Mouse (Mus musculus) olfactory bulb, adult 2 months (tissue): ENCODE data around the gene Elf1. TPM values are rescaled to one million over a fixed set of nuclear protein-coding genes. Genes with fewer than 3 reads are reported as not detected.

Experiments used
- H3K27ac ChIP-seq: fragments of 200-500 bp; 2 replicates; pipeline ENCODE4 v1.5.1; 2012; ENCODE audit warnings: low read depth, low read length; ENCODE audit not compliant: insufficient read depth
- H3K4me1 ChIP-seq: fragments of 200-500 bp; 2 replicates; pipeline ENCODE4 v1.6.1; 2012; ENCODE audit warnings: low read length; ENCODE audit not compliant: control insufficient read depth, insufficient read depth
- H3K4me3 ChIP-seq: fragments of 200-500 bp; 2 replicates; pipeline ENCODE4 v1.5.1; 2012; ENCODE audit warnings: mild to moderate bottlenecking, low read depth, low read length, moderate library complexity; ENCODE audit not compliant: insufficient read depth
- CTCF ChIP-seq: fragments of 200-500 bp; IDR thresholded peaks from 2 replicates; pipeline ENCODE4 v1.5.1; 2012; ENCODE audit warnings: low read depth, mild to moderate bottlenecking, low read length, moderate library complexity; ENCODE audit not compliant: insufficient read depth
- POLR2A ChIP-seq: fragments of 200-500 bp; IDR thresholded peaks from 2 replicates; pipeline ENCODE4 v1.6.1; 2012; ENCODE audit warnings: mild to moderate bottlenecking, low read depth, low read length, moderate library complexity; ENCODE audit not compliant: insufficient read depth
- WGBS: fragments of 180-500 bp; shearing (Covaris S2); methylation state at CpG from one replicate; pipeline ENCODE4 v1.1.7; 2018; 5-methylcytosine and 5-hydroxymethylcytosine counted together
- polyA plus RNA-seq: library from polyadenylated mRNA; stranded (reverse); fragments of >200 nt; gene quantifications from 2 replicates; pipeline ENCODE4 v1.2.4, GENCODE M21; 2012; ENCODE audit warnings: low replicate concordance; ENCODE audit not compliant: missing spikeins, insufficient read depth, insufficient read length

Elf1 gene
- polyA plus RNA-seq, 1 experiment: not detected

DNA sequence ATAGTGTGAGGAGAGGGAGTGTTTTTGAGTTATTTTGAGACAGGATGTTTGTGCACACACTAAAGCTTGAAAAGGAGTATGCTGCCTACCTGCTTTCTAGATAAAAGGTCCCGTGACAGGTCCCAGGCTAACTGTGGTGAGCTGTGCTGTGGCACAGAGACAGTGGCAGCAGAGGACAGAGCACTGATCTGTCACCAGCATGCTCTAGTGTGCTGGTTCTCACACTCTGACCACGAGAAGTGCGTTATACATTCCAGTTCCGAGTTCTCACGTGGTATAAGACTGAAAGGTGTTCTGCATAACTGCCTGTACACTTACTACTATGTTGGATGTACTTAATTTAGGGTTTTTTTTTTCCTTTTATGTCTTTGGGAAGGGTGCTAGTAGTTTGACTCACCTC is 56.5 kb downstream of the Elf1 start:
- TF ChIP-seq POLR2A (no peak), CTCF (no peak)
- no peak overlapping the region for H3K27ac ChIP-seq
- 95% methylated on average over 5 of the region's 5 CpGs for WGBS
- no peaks in the 10 kb centered on the region for H3K4me1 ChIP-seq
- no peak overlapping the region for H3K4me3 ChIP-seq

DNA sequence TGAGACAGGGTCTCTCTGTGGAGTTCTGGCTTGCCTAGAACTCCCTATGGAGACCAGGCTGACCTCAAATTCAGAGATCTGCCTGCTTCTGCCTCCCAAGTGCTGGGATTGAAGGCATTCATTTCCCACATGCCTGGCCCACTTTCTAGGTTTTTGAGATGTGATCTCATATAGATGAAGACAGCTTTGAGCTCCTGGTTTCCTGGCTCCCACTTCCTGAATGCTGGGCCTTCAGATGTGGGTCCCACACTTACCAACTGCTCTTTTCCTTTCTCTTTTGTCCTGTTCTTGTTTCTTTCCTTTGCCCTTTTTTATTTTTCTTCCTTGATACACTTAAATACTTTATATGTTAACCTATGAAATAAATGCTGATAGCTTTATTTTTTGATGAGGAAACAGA is 56.9 kb downstream of the Elf1 start:
- no peaks in the 10 kb centered on the region for H3K4me1 ChIP-seq
- no peak overlapping the region for H3K27ac ChIP-seq
- TF ChIP-seq POLR2A: no peak
- TF ChIP-seq CTCF: no peak
- no peak overlapping the region for H3K4me3 ChIP-seq

DNA sequence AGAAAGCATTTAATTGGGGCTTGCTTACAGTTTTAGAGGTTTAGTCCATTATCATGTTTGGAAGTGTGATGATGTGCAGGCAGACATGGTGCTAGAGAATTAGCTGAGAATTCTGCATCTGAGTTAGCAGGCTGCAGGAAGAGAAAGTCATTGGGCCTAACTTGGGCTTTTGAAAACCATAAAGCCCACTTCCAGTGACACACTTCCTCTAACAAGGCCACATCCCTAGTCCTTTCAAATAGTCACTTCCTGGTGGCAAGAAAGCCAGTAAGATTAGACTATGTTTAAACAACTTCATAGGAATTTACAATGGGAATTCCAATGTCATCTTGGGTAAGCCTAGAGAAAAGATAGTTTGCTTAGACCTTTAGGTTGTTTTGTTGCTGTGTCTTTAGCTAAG is 60.6 kb downstream of the Elf1 start:
- no peak overlapping the region for H3K4me3 ChIP-seq
- H3K27ac ChIP-seq: no peak overlapping the region
- no peaks in the 10 kb centered on the region for H3K4me1 ChIP-seq
- TF ChIP-seq POLR2A (no peak), CTCF (no peak)

DNA sequence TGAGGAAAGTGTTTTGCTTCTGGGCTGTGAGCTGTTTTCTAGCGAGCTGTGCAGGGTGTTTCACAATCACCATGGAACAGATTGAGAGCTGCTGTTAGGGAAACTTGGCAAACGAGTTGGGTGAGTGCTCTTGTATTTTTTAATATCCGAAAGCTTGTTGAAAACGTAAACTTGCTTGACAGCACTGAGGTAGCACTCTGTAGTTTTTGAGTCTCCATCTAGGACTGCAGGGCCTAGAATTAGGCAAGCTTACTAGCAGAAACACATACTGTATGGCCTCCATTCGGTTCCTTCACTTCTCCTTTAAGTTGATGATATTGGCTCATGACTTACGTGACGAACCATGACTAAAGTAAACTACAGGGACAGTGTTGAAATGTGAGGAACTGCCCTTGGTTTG is 68.3 kb downstream of the Elf1 start:
- Histone ChIP-seq H3K4me3 (no peak overlapping the region), H3K4me1 (no peaks in the 10 kb centered on the region), H3K27ac (no peak overlapping the region)
- WGBS: 59% methylated on average over 7 of the region's 7 CpGs
- no peak for TF ChIP-seq POLR2A
- no peak for TF ChIP-seq CTCF

DNA sequence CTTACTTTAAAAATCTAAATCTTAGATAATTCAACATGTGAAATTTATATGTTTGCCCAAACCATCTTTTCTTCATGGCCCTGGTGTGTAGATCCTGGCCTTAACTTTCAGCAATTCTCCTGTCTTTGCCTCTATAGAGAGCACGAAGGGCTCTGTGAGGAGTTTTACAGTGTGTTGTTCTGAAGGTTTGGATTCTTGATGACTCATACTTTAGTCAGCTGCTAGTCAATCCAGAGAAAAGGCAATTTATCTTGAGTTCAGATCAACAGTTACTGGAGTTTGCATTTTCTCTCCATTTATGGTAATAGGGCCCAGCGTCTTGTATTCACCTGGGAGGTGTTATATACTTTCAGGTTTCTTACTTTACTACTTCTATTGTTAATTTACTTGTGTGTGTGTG is 70.9 kb downstream of the Elf1 start:
- Histone ChIP-seq H3K4me1 (no peaks in the 10 kb centered on the region), H3K27ac (no peak overlapping the region), H3K4me3 (no peak overlapping the region)
- TF ChIP-seq POLR2A (no peak), CTCF (no peak)
- 92% methylated on average over 2 of the region's 2 CpGs for WGBS

DNA sequence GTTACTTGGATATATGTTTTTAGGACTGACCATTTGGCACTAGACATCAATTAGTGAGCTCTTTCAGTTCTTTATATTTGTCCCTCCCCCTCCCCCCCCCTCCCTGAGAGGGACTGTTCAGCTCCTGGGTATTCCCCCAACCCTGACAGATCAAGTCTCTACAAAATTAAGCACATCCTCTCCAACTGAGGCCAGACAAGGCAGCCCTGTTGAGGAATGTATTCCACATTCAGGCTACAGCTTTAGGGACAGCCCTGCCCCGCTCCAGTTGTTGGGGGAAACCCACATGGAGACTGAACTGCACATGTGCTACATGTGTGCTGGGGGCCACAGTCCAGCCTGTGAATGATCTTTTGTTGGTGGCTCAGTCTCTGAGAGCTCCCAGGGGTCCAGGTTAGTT is 71.9 kb downstream of the Elf1 start:
- H3K4me1 ChIP-seq: no peaks in the 10 kb centered on the region
- H3K27ac ChIP-seq: no peak overlapping the region
- no peak overlapping the region for H3K4me3 ChIP-seq
- 90% methylated on average over 1 of the region's 1 CpGs for WGBS
- no peak for TF ChIP-seq POLR2A
- TF ChIP-seq CTCF: no peak

DNA sequence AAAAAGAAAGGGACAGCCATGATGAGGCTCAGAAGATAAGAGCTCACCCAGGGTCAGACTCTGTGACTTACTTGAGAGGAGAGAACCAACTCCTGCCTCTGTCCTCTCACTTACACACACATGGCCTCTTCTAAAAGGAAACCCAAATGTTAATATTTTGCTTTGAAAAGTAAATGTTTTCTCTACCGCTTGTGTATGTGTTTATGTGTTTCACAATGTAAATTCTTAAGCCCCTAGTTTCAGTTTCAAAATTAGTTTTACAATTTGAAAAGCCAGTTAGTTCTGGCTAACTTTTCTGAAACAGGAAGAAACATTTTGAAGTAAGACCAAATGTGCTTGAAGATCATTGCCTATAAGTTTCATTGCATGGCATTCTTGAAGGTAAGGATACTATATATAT is 76.8 kb downstream of the Elf1 start:
- 90% methylated on average over 1 of the region's 1 CpGs for WGBS
- Histone ChIP-seq H3K27ac (no peak overlapping the region), H3K4me1 (no peaks in the 10 kb centered on the region), H3K4me3 (no peak overlapping the region)
- TF ChIP-seq POLR2A: no peak
- TF ChIP-seq CTCF: no peak

DNA sequence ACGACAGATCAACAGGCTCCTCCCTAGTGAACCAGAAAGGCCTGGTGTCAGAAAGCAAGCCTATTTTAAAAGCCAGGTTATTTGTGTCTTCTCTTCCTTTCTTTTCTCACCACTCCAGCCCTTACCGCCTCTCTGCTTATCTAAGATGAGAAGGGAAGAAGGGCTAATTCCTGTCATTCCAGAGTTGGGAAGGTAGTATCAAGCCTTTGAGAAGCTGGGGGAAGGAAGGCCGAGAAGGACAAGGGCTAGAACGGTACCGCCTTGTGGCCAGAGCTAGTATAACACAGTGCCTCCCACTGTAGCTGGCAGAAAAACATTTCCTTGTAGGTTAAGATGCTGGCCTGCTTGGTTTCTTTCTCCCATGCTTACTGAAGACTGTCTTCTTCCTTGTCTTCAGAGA is 81.8 kb downstream of the Elf1 start:
- no peak for TF ChIP-seq POLR2A
- TF ChIP-seq CTCF: no peak
- Histone ChIP-seq H3K27ac (no peak overlapping the region), H3K4me1 (no peaks in the 10 kb centered on the region), H3K4me3 (no peak overlapping the region)
- WGBS: 27% methylated on average over 5 of the region's 5 CpGs

DNA sequence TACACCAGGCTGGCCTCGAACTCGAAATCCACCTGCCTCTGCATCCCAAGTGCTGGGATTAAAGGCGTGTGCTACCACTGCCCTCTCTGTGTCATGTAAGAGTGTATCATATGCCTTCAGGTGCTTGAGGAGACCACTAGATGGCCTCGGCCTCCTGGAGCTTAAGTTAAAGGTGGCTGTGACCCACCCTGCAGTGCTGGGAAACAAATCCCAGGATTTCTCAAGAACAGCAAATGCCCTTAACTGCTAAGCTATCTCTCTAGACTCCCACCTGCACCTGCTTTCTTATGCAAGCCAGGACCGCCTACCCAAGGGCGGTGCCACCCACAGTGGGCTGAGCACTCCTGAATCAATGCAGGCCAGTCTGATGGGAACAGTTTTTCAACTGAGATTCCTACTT is 83.8 kb downstream of the Elf1 start:
- no peak overlapping the region for H3K27ac ChIP-seq
- no peak overlapping the region for H3K4me3 ChIP-seq
- TF ChIP-seq CTCF (no peak), POLR2A (no peak)
- H3K4me1 ChIP-seq: no peaks in the 10 kb centered on the region
- 76% methylated on average over 6 of the region's 6 CpGs for WGBS

DNA sequence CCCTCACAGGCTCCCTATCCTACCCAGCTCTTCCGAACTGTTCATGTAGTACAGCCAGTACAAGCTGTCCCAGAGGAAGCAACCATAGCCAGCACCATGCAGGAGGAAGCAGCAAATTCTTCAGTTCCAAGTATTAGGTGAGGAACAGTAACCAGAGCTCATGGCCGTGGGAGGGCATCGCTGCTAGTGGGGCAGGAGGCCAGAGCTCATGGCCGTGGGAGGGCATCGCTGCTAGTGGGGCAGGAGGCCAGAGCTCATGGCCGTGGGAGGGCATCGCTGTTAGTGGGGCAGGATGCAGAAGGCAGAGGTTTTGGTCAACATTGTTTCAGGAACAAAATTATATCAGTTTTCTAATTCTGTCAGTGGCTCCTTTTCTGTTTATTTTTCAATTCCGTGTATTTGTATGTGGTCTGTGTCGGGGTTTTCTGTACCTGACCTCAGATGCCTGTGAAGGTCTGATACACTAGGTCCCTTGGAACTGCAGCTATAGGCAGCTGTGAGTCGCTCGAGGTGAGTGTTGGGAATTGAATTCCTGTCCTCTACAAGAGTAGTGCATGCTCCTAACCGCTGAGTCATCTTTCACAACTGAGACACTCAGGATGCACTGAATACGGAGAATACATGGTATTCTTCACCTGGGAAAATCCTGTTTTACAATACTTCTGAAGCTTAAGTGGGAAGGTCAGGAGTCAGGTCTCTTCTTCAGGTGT is 92.6 kb downstream of the Elf1 start:
- H3K27ac ChIP-seq: no peak overlapping the region
- no peaks in the 10 kb centered on the region for H3K4me1 ChIP-seq
- H3K4me3 ChIP-seq: no peak overlapping the region
- WGBS: 94% methylated on average over 13 of the region's 13 CpGs
- TF ChIP-seq POLR2A (no peak), CTCF (no peak)
